Mouse (Mus musculus) midbrain, embryonic 13.5 days (tissue): Measurements from ENCODE around the gene Serpinf1. TPM values are rescaled to one million over a fixed set of nuclear protein-coding genes. Genes with fewer than 3 reads are reported as not detected.
"Not testable (repeated sequence)": the region's sequence is repeated elsewhere in the genome, so short reads cannot be mapped to it uniquely, and the experiment has no call there.

Source experiments
- ATAC-seq: fragments of 200-750 bp; cut with Nextera tagmentation; 2 replicates; pipeline ENCODE4 v1.8.0; 2017; ENCODE audit warnings: mild to moderate bottlenecking, moderate TSS enrichment, moderate library complexity
- H3K27ac ChIP-seq: fragments of 300-500 bp; sonication (generic); 2 replicates; pipeline ENCODE4 v1.5.1; 2015; ENCODE audit warnings: inconsistent platforms, mild to moderate bottlenecking, moderate library complexity
- H3K27me3 ChIP-seq: fragments of 300-500 bp; sonication (generic); 2 replicates; pipeline ENCODE4 v1.6.1; 2015; ENCODE audit warnings: mild to moderate bottlenecking, inconsistent platforms
- H3K36me3 ChIP-seq: fragments of 300-500 bp; sonication (generic); 2 replicates; pipeline ENCODE4 v1.6.1; 2015; ENCODE audit warnings: mild to moderate bottlenecking, inconsistent platforms
- H3K4me1 ChIP-seq: fragments of 300-500 bp; sonication (generic); replicated peaks from 2 replicates; pipeline ENCODE4 v1.6.1; 2015; ENCODE audit warnings: inconsistent platforms
- H3K4me2 ChIP-seq: fragments of 300-500 bp; sonication (generic); replicated peaks from 2 replicates; pipeline ENCODE4 v1.6.1; 2015; ENCODE audit warnings: moderate library complexity, mild to moderate bottlenecking, inconsistent platforms
- H3K4me3 ChIP-seq: fragments of 300-500 bp; sonication (generic); replicated peaks from 2 replicates; pipeline ENCODE4 v1.5.1; 2015; ENCODE audit warnings: mild to moderate bottlenecking, inconsistent platforms
- H3K9ac ChIP-seq: fragments of 300-500 bp; sonication (generic); replicated peaks from 2 replicates; pipeline ENCODE4 v1.6.1; 2015; ENCODE audit warnings: mild to moderate bottlenecking, inconsistent platforms
- H3K9me3 ChIP-seq: fragments of 300-500 bp; sonication (generic); 2 replicates; pipeline ENCODE4 v1.6.1; 2016; ENCODE audit warnings: mild to moderate bottlenecking, inconsistent platforms
- WGBS: fragments of 180-500 bp; shearing (Covaris S2); methylation state at CpG from one replicate; pipeline ENCODE4 v1.1.7; 2015; 5-methylcytosine and 5-hydroxymethylcytosine counted together
- microRNA counts: library from miRNA; unstranded; fragments of <30 nt; microRNA quantifications from one replicate; lab custom pipeline; 2016
- microRNA-seq: library from miRNA; unstranded; fragments of <30 nt; microRNA quantifications from one replicate; pipeline ENCODE4, GENCODE M21; 2016
- polyA plus RNA-seq: library from polyadenylated mRNA; unstranded; fragments of >200 nt; fragmentation: Nextera tagmentation; extraction: Ambion mirVana; gene quantifications from 2 replicates; pipeline ENCODE4 v1.2.1, GENCODE M21; 2015

Gene Serpinf1
- polyA plus RNA-seq, 1 experiment from 2014 or later, result 31.5 TPM

DNA sequence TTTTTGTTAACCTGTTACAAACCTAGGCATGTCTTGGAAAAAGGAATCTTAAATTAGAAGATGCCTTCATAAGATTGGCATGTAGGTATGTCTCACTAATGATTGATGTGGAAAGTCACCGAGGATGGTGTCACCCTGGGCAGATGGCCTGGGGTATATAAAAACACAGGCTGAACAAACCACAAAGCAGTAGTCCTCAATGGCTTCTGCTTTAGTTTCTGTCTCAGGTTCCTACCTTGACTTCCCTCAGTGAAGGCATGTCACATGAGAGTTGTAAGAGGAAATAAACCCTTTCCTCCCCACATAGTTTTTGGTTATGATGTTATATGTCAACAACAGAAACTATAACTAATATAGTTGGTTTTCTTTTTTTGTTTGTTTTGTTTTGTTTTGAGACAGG is 26.9 kb downstream of the Serpinf1 start:
- Histone ChIP-seq H3K9ac (no peak overlapping the region), H3K27ac (no peak overlapping the region), H3K27me3 (no peaks in the 10 kb centered on the region), H3K9me3 (no peaks in the 10 kb centered on the region), H3K36me3 (no peaks in the 10 kb centered on the region), H3K4me1 (no peaks in the 10 kb centered on the region), H3K4me3 (no peak overlapping the region), H3K4me2 (no peak overlapping the region)
- no peak for ATAC-seq
- WGBS, result 90% methylated on average over 1 of the region's 1 CpGs

- H3K36me3 ChIP-seq, H3K4me1 ChIP-seq, H3K9ac ChIP-seq, H3K27me3 ChIP-seq, H3K27ac ChIP-seq, H3K9me3 ChIP-seq, H3K4me3 ChIP-seq, ATAC-seq, H3K4me2 ChIP-seq: not testable (repeated sequence)
- WGBS, result 65% methylated on average over 3 of the region's 3 CpGs
Observed at GRCm38 (mm10) chr11:75383529-75383928, 39.0 kb downstream of the Serpinf1 start.

DNA sequence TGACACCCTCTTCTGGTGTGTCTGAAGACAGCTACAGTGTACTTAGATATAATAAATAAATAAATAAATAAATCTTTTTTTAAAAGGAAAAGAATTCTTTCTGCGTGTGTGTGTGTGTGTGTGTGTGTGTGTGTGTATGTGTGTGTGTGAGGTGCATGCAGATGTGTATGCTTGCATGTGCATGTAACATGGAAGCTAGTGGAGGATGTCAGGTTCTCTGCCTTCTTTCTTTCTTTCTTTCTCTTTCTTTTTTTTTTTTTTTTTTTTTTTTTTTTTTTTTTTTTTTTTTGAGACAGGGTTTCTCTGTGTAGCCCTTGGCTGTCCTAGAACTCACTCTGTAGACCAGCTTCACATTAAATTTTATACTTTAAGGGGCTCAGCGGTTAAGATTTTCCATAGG is 43.7 kb downstream of the Serpinf1 start:
- not testable (repeated sequence) for ATAC-seq, H3K9me3 ChIP-seq, H3K27me3 ChIP-seq, H3K9ac ChIP-seq, H3K4me1 ChIP-seq, H3K4me2 ChIP-seq, H3K27ac ChIP-seq, H3K4me3 ChIP-seq, H3K36me3 ChIP-seq
- 100% methylated on average over 2 of the region's 2 CpGs for WGBS

DNA sequence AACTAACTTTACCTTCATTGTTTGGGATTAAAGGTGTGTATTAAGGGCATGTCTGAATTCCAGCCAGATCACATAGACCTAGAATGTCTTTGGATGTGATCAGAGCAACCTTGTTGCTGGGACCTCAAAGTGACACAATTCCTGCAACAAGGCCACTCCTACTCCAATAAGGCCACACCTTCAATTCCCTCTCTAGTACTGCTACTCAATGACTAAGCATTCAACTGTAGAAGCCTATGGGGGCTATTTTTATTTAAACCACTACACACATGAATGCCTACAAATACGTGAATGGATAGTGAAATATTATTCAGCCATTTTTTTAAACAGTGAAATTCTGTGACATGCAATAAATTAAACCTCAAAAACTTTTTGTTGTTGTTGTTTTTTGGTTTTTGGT is 45.4 kb downstream of the Serpinf1 start:
- no peaks in the 10 kb centered on the region for H3K27me3 ChIP-seq
- H3K9me3 ChIP-seq, result no peaks in the 10 kb centered on the region
- H3K36me3 ChIP-seq, result no peaks in the 10 kb centered on the region
- WGBS, result 90% methylated on average over 1 of the region's 1 CpGs
- H3K9ac ChIP-seq, result no peak overlapping the region
- no peak overlapping the region for H3K4me3 ChIP-seq
- no peak overlapping the region for H3K27ac ChIP-seq
- H3K4me2 ChIP-seq, result no peak overlapping the region
- no peak for ATAC-seq
- H3K4me1 ChIP-seq, result no peaks in the 10 kb centered on the region

MicroRNAs encoded within 50 kb of the gene (microRNA counts, 519-probe panel; counts per million panel counts)
- 5,647 counts per million, percentile 92 among the panel's probes with 10 or more counts for microRNA mmu-miR-22 (lab: Ali Mortazavi, UCI)

Small RNAs within 50 kb of the gene (microRNA-seq; reads per million reads assigned to microRNA genes)
- 3,216 reads per million, percentile 87 among the genes with 10 or more reads in this experiment for gene Mir22

Other genes with a start within 250 kb of the Serpinf1 start
- 19.8 and 22.4 TPM in 2 replicates for gene Ovca2, start 243.9 kb downstream of the Serpinf1 start, polyA plus RNA-seq
- 14.9 and 15.4 TPM in 2 replicates for gene Dph1, start 231.5 kb downstream of the Serpinf1 start, polyA plus RNA-seq
- gene Rtn4rl1, start 228.9 kb downstream of the Serpinf1 start, polyA plus RNA-seq, result 12.4 and 12.7 TPM in 2 replicates
- 69.1 and 70.6 TPM in 2 replicates for gene Rpa1, start 74.4 kb downstream of the Serpinf1 start, polyA plus RNA-seq
- gene Smyd4, start 74.3 kb downstream of the Serpinf1 start, polyA plus RNA-seq, result 15.3 and 15.5 TPM in 2 replicates
- 0.07 TPM in 1 of 2 replicates, not detected in the other for gene Serpinf2, start 16.9 kb upstream of the Serpinf1 start, polyA plus RNA-seq
- 6.8 and 8.1 TPM in 2 replicates for gene Wdr81, start 32.0 kb upstream of the Serpinf1 start, polyA plus RNA-seq
- 2.0 and 2.5 TPM in 2 replicates for gene Tlcd2, start 39.0 kb upstream of the Serpinf1 start, polyA plus RNA-seq
- gene Prpf8, start 64.1 kb upstream of the Serpinf1 start, polyA plus RNA-seq, result 58.2 and 61.8 TPM in 2 replicates
- 0.97 and 1.2 TPM in 2 replicates for gene Rilp, start 87.4 kb upstream of the Serpinf1 start, polyA plus RNA-seq
- gene Scarf1, start 90.8 kb upstream of the Serpinf1 start, polyA plus RNA-seq, result 3.4 and 3.5 TPM in 2 replicates
- gene Slc43a2, start 109.0 kb upstream of the Serpinf1 start, polyA plus RNA-seq, result 16.4 and 17.3 TPM in 2 replicates
- 77.8 and 99.2 TPM in 2 replicates for gene Pitpna, start 165.4 kb upstream of the Serpinf1 start, polyA plus RNA-seq
- 41.9 and 43.4 TPM in 2 replicates for gene Inpp5k, start 208.3 kb upstream of the Serpinf1 start, polyA plus RNA-seq
- gene Myo1c, start 227.8 kb upstream of the Serpinf1 start, polyA plus RNA-seq, result 6.5 and 7.6 TPM in 2 replicates